Mouse (Mus musculus): ENCODE data around the gene Gm8439.

DNA sequence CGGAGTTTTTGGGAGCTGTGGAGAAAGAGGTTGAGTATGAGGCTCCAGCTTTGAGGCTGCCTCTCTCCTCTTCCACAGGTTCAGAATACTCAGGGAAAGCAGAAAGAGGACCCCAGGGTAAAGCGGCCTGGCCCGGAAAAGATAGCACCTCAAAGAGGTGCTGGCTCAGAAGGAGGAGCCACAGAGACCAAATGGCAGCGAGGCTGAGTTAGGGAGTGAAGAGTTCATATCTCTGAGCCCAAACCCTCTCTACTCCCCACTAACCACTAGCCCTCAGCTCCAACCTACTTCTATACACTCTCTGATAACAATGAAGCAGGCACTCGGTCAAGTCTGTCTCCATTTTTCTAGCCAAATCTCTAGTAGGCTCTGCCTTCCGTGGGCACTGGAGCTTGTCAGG lies 43.3 kb downstream of the Gm8439 start:
- TF ChIP-seq CTCF (IDR thresholded peaks at IDR 0.05; ENCODE audit: low read depth, low read length) (no peak), GATA1 (IDR thresholded peaks at IDR 0.05; ENCODE audit: borderline replicate concordance, low read length) (no peak)

Data from G1E (cell line).